Mouse (Mus musculus) heart, postnatal 14 days (tissue): ENCODE measurements around the gene Ipo13. TPM values are rescaled to one million over a fixed set of nuclear protein-coding genes. Genes with fewer than 3 reads are reported as not detected.

Experiments used
- DNase-seq, 2 experiments: peaks; one replicate each; pipeline ENCODE4 v3.0.0; 2021 to 2022
- intact Hi-C: fragments of 180-260 bp; cut with DNase I; formaldehyde crosslinking; loops from one replicate; pipeline ENCODE4 v1.15.1; 2025
- total RNA-seq, 2 experiments: library from RNA; stranded (reverse); gene quantifications; 2 replicates each; pipeline ENCODE4 v1.2.3; 2021

Gene Ipo13
- total RNA-seq, 2 experiments from 2014 or later, result 64.9 to 66.9 TPM

GRCm38 (mm10) chr4:117916386-117916785 is 1.6 kb upstream of the Ipo13 start:
- no peak for DNase-seq
- intact Hi-C loops, result no loop called here

DNA sequence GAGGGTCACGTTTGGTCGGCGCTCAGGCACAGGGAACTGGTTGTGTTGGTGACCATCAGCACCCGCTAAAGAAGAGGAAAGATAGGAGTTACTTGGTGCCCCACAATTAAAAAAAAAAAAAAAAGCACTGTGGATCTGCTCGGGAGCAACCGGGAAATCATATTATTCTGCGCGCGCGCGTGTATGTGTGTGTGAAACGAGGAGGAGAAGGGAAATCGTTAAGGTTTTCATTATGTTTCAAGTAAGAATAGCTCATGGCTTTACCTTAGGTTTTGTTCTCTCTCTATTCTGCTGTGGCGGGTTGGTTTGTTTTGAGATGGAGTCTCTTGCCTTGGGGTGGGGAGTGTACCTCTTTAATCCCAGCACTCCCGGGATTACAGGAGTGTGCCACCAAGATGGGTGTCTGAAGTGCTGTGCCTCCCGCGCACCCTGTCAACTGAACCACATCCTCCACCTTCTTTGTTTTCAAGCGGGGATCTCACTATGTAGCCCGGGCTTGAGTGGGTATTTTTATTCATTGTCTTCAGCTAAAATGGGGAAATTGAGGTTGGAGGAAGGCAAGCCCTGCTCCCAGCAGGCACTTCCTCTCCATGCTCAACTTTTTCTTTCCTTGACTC is 798 bp upstream of the Ipo13 start:
- DNase-seq, result no peak
- intact Hi-C loops, result loop anchor here (2.0 kb wide), 1 partner anchor 23 kb away; the partner anchor contains the start of gene Dph2

- peak in 1 of 2 experiments; percentile 29 for DNase-seq
- intact Hi-C loops, result loop anchor here (2.0 kb wide), 1 partner anchor 21 kb away; the partner anchor contains the start of gene Dph2
These were observed 768 bp downstream of the Ipo13 start for GRCm38 (mm10) chr4:117914031-117914430.

DNA sequence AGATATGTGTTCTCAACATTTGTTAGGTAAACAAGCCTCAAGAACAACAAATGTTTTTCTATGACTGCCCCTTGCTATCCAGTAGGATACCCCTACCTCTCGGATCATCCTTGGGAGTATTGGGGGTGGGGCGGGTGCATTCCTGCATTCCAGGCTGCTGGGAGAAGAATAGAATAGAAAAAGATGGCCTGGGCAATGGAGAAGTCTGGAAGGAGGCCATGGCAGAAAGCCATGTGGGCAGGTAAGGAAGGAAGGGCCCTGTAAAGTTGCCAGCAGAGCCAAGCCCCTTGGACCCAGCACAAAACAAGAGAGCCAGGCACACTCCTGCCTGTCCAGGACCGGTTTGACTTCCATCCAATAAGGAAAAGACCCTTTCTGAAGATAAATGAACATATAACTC is 1.4 kb downstream of the Ipo13 start:
- intact Hi-C loops, result no loop called here

GRCm38 (mm10) chr4:117912685-117913273 is 2.0 kb downstream of the Ipo13 start:
- no peak for DNase-seq
- intact Hi-C loops, result no loop called here

More for the DNA sequence above, 1.4 kb downstream of the Ipo13 start:
- DNase-seq, result peak; percentile 30 to 51

GRCm38 (mm10) chr4:117912131-117912561 is 2.7 kb downstream of the Ipo13 start:
- intact Hi-C loops, result no loop called here
- DNase-seq, result no peak

- intact Hi-C loops, result no loop called here
These were observed 5.9 kb downstream of the Ipo13 start for GRCm38 (mm10) chr4:117908834-117909453.

DNA sequence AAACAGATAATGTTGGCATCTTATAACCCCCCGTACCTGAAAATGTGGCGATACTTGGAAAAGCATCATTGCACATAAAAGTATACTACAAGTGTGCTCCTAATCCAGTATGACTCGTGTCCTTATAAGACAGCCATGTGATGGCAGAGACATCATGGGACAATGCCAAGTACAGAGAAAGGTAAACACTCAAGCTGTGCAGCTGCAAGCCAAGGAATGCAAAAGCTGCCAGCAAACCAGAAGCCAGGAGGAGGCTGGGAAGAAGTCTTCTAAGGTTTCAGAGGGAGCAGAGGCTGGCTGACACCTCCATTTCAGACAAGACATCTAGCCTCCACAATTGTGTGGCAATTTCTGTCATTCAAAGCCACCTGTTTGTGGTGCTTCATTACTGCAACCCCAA is 8.6 kb downstream of the Ipo13 start:
- DNase-seq, result no peak
- intact Hi-C loops, result no loop called here

More at GRCm38 (mm10) chr4:117908834-117909453, 5.9 kb downstream of the Ipo13 start:
- DNase-seq, result no peak

DNA sequence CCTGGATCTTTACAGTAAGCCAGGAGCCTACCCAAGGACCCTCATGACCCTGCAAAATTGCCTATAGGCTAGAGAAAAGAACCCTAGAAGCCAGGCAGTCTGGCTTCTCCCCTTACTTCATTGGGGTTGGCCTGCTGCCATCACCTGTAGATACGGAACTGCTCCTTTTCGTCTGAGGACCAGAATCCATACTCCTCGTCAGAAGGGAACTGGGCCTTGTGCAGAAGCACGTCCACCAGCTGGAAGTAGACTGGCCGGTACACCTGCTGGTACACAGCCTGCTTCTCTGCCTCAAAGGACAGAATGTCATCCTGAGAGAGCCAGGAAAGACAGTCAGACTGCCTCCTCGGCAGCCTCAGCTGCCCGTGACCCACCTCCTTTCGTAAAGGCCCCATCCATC is 10.0 kb downstream of the Ipo13 start:
- intact Hi-C loops, result no loop called here
- DNase-seq, result no peak

DNA sequence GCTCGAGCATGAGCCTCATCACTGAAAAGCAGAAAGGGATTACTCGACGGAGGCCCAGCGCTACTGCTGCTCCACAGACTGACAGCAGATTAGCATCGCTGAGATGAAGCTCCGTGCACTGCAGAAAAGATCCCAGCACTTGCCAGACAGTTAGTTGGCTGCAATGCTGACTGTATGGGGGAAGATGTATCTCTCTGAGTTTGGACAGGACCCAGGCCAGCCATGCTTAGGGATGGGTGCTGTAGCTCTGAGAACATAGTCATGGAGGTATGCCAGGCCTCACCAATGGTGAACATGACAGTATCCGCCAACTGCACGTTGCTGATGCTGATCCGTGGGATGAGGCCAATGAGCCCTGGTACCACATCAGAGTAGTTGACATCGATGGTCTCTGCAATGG is 10.7 kb downstream of the Ipo13 start:
- DNase-seq, result no peak
- intact Hi-C loops, result no loop called here

- intact Hi-C loops, result no loop called here
- no peak for DNase-seq
These were observed 16.7 kb downstream of the Ipo13 start for GRCm38 (mm10) chr4:117898111-117898510.

- DNase-seq, result no peak
- intact Hi-C loops, result no loop called here
These were observed 18.8 kb downstream of the Ipo13 start for GRCm38 (mm10) chr4:117896031-117896430.

DNA sequence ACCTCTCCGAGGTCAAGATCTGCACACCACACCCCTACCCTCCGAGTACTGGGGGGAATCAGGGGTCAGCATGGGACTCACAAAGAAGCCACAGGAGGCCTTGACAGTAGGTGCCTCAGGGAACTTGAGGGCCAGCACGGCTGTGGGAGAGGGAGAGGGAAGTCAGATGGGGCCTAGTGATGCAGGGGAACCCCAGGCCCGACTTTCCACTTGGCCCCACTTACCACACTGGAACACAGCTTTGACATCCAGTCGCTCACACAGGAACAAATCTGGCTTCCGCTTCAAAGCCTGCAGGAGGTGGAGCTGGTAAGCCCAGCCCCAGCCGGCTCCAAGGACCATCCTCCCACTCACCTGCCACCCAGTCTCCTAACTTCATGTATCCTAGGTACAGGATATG is 19.5 kb downstream of the Ipo13 start:
- DNase-seq, result no peak
- intact Hi-C loops, result no loop called here

GRCm38 (mm10) chr4:117894601-117895000 is 20.2 kb downstream of the Ipo13 start:
- intact Hi-C loops, result no loop called here
- DNase-seq, result no peak

GRCm38 (mm10) chr4:117893376-117893775 is 21.4 kb downstream of the Ipo13 start:
- intact Hi-C loops, result loop anchor here (2.0 kb wide), 1 partner anchor 21 kb away; the partner anchor contains the start of gene Ipo13
- peak; percentile 68 to 72 for DNase-seq

- DNase-seq, result peak; percentile 75 to 80
- intact Hi-C loops, result loop anchor here (2.0 kb wide), 1 partner anchor 23 kb away; the partner anchor contains the start of gene Ipo13
These were observed 23.0 kb downstream of the Ipo13 start, which contains the start of gene Dph2 for GRCm38 (mm10) chr4:117891738-117892161. Gene Dph2 (minus strand): TSS chr4:117892032.

GRCm38 (mm10) chr4:117890750-117891149 is 24.0 kb downstream of the Ipo13 start:
- no peak for DNase-seq
- intact Hi-C loops, result no loop called here

GRCm38 (mm10) chr4:117890031-117890430 is 24.8 kb downstream of the Ipo13 start:
- DNase-seq, result no peak
- intact Hi-C loops, result no loop called here

GRCm38 (mm10) chr4:117889471-117889870 is 25.3 kb downstream of the Ipo13 start:
- no peak for DNase-seq
- intact Hi-C loops, result no loop called here

DNA sequence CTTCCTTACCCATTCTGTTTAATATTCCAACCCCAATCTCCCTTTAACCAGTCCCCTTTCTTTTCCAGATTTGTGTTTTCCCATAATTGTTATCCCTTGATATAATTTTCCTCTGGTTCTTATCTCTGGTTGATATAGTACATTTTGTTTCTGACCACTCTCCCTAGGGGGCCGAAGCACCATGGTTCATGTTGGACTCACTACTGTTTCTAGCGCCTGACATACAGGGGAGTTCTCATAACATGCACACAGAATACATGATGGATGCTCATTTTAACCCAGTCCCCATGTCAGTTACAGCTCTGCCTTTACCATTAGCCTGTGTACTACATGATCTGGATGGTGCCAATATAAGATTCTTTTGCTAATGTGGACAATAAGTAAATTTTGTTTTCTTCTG is 26.9 kb downstream of the Ipo13 start:
- intact Hi-C loops, result no loop called here

GRCm38 (mm10) chr4:117887133-117887532 is 27.7 kb downstream of the Ipo13 start, which contains the start of gene Atp6v0b:
Gene Atp6v0b (minus strand): TSS chr4:117887333.
- peak; percentile 95 to 96 for DNase-seq
- intact Hi-C loops, result no loop called here

More for the DNA sequence above, 26.9 kb downstream of the Ipo13 start:
- DNase-seq, result no peak
